Mouse (Mus musculus) liver, embryonic 16.5 days (tissue): ENCODE data around the gene Ephb6. TPM values are rescaled to one million over a fixed set of nuclear protein-coding genes. Genes with fewer than 3 reads are reported as not detected.
"Not testable (repeated sequence)": the region's sequence is repeated elsewhere in the genome, so short reads cannot be mapped to it uniquely, and the experiment has no call there.

Experiments used
- ATAC-seq: fragments of 200-750 bp; cut with Nextera tagmentation; 2 replicates; pipeline ENCODE4 v1.8.0; 2017; ENCODE audit warnings: low read depth, mild to moderate bottlenecking, moderate number of reproducible peaks, moderate library complexity
- H3K27ac ChIP-seq: fragments of 300-500 bp; sonication (generic); 2 replicates; pipeline ENCODE4 v1.5.1; 2014; ENCODE audit warnings: mild to moderate bottlenecking, low read length
- H3K27me3 ChIP-seq: fragments of 300-500 bp; sonication (generic); 2 replicates; pipeline ENCODE4 v1.6.1; 2014; ENCODE audit warnings: low read depth, low read length, mixed read lengths; ENCODE audit not compliant: control insufficient read depth, insufficient read depth
- H3K36me3 ChIP-seq: fragments of 300-500 bp; sonication (generic); 2 replicates; pipeline ENCODE4 v1.6.1; 2014; ENCODE audit warnings: mild to moderate bottlenecking; ENCODE audit not compliant: control insufficient read depth, insufficient read depth
- H3K4me1 ChIP-seq: fragments of 300-500 bp; sonication (generic); 2 replicates; pipeline ENCODE4 v1.6.1; 2014; ENCODE audit warnings: low read depth, low read length, mixed read lengths; ENCODE audit not compliant: control insufficient read depth
- H3K4me2 ChIP-seq: fragments of 300-500 bp; sonication (generic); 2 replicates; pipeline ENCODE4 v1.6.1; 2014; ENCODE audit warnings: low read depth, low read length, mixed read lengths
- H3K4me3 ChIP-seq: fragments of 300-500 bp; sonication (generic); 2 replicates; pipeline ENCODE4 v1.5.1; 2014; ENCODE audit warnings: low read depth, mild to moderate bottlenecking, low read length
- H3K9ac ChIP-seq: fragments of 300-500 bp; sonication (generic); 2 replicates; pipeline ENCODE4 v1.6.1; 2014; ENCODE audit warnings: low read depth, low read length
- H3K9me3 ChIP-seq: fragments of 300-500 bp; sonication (generic); replicated peaks from 2 replicates; pipeline ENCODE4 v1.6.1; 2016; ENCODE audit warnings: low read length; ENCODE audit not compliant: control insufficient read depth
- WGBS: fragments of 180-500 bp; shearing (Covaris S2); extraction: QIAGEN DNeasy Blood & Tissue Kit; methylation state at CpG from one replicate; pipeline ENCODE4 v1.1.7; 2014; ENCODE audit not compliant: insufficient replicate concordance; 5-methylcytosine and 5-hydroxymethylcytosine counted together
- polyA plus RNA-seq: library from polyadenylated mRNA; unstranded; fragments of >200 nt; fragmentation: Nextera tagmentation; extraction: Ambion mirVana; gene quantifications from 2 replicates; pipeline ENCODE4 v1.2.1, GENCODE M21; 2015

Ephb6 gene
- 0.65 and 0.92 TPM in 2 replicates for polyA plus RNA-seq

GRCm38 (mm10) chr6:41605061-41605793 is at the start of gene Ephb6:
Gene Ephb6 (plus strand): TSS chr6:41605482.
- peak; percentile 86 for ATAC-seq
- peaks cover 4% of the 10 kb centered on the region; the same call in 1 of the 2 replicates for H3K4me1 ChIP-seq
- H3K27ac ChIP-seq: no peak within 1 kb of the TSS
- peak within 1 kb of the TSS; percentile 68 for H3K4me3 ChIP-seq
- no peaks in the 10 kb centered on the region for H3K36me3 ChIP-seq
- no peaks in the 10 kb centered on the region for H3K9me3 ChIP-seq
- H3K9ac ChIP-seq: peak within 1 kb of the TSS; percentile 47
- H3K27me3 ChIP-seq: peaks cover 10% of the 10 kb centered on the region
- under 1% methylated on average over 66 of the region's 68 CpGs for WGBS
- H3K4me2 ChIP-seq: peak within 1 kb of the TSS; percentile 81

GRCm38 (mm10) chr6:41556389-41556788 is 48.9 kb upstream of the Ephb6 start:
- Histone ChIP-seq H3K4me3 (no peak overlapping the region), H3K9ac (no peak overlapping the region), H3K27me3 (no peaks in the 10 kb centered on the region), H3K9me3 (no peaks in the 10 kb centered on the region), H3K4me1 (no peaks in the 10 kb centered on the region; the same call in 1 of the 2 replicates), H3K27ac (no peak overlapping the region), H3K36me3 (no peaks in the 10 kb centered on the region), H3K4me2 (no peak overlapping the region)
- ATAC-seq: no peak

DNA sequence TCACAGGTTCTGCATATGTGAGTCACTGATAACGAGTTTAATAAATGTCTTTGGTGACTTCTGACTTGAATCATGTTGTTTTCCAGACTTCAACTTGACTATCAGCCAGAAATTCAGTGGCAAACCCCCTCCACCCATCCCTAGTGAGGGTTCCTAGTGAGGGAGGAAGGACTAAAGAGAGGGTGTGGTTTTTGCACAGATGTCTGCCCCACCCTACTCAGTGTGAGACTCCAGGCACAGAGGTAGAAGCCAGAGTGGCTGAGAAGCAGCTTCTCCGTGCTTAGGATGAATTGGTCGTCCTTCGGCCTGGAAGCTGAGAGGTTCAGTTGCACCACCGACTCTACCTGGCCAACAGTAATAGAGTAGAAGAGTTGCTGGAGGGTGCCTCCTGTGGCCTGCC is 47.8 kb upstream of the Ephb6 start:
- no peak overlapping the region for H3K9ac ChIP-seq
- H3K9me3 ChIP-seq: no peaks in the 10 kb centered on the region
- H3K4me2 ChIP-seq: no peak overlapping the region
- WGBS: 41% methylated on average over 5 of the region's 5 CpGs
- H3K27me3 ChIP-seq: no peaks in the 10 kb centered on the region
- ATAC-seq: peak; percentile 78
- no peak overlapping the region for H3K4me3 ChIP-seq
- H3K36me3 ChIP-seq: no peaks in the 10 kb centered on the region
- H3K4me1 ChIP-seq: no peaks in the 10 kb centered on the region; the same call in 1 of the 2 replicates
- no peak overlapping the region for H3K27ac ChIP-seq

- Histone ChIP-seq H3K36me3 (no peaks in the 10 kb centered on the region), H3K4me2 (no peak overlapping the region), H3K9ac (no peak overlapping the region), H3K27ac (no peak overlapping the region), H3K9me3 (no peaks in the 10 kb centered on the region), H3K4me3 (no peak overlapping the region), H3K27me3 (no peaks in the 10 kb centered on the region), H3K4me1 (no peaks in the 10 kb centered on the region; the same call in 1 of the 2 replicates)
- no peak for ATAC-seq
- 38% methylated on average over 2 of the region's 2 CpGs for WGBS
Observed at GRCm38 (mm10) chr6:41558271-41558670, 47.0 kb upstream of the Ephb6 start.

- ATAC-seq: no peak
- Histone ChIP-seq H3K4me3 (no peak overlapping the region), H3K4me1 (no peaks in the 10 kb centered on the region; the same call in 1 of the 2 replicates), H3K4me2 (no peak overlapping the region), H3K9me3 (no peaks in the 10 kb centered on the region), H3K36me3 (no peaks in the 10 kb centered on the region), H3K27me3 (no peaks in the 10 kb centered on the region), H3K9ac (no peak overlapping the region), H3K27ac (no peak overlapping the region)
- WGBS: 58% methylated on average over 3 of the region's 3 CpGs
Observed at GRCm38 (mm10) chr6:41559331-41559730, 46.0 kb upstream of the Ephb6 start.

- WGBS: 58% methylated on average over 2 of the region's 2 CpGs
- ATAC-seq: no peak
Observed at GRCm38 (mm10) chr6:41560273-41560672, 45.0 kb upstream of the Ephb6 start.

GRCm38 (mm10) chr6:41562598-41562997 is 42.7 kb upstream of the Ephb6 start:
- WGBS: 73% methylated on average over 4 of the region's 4 CpGs

More at GRCm38 (mm10) chr6:41560273-41560672, 45.0 kb upstream of the Ephb6 start:
- no peak overlapping the region for H3K9ac ChIP-seq
- H3K27ac ChIP-seq: no peak overlapping the region
- H3K9me3 ChIP-seq: no peaks in the 10 kb centered on the region
- H3K4me1 ChIP-seq: no peaks in the 10 kb centered on the region; the same call in 1 of the 2 replicates
- no peak overlapping the region for H3K4me2 ChIP-seq
- H3K36me3 ChIP-seq: no peaks in the 10 kb centered on the region
- no peak overlapping the region for H3K4me3 ChIP-seq
- H3K27me3 ChIP-seq: no peaks in the 10 kb centered on the region

GRCm38 (mm10) chr6:41563104-41563951 is 42.0 kb upstream of the Ephb6 start:
- 50% methylated on average over 5 of the region's 23 CpGs for WGBS
- H3K4me3 ChIP-seq: peak overlapping the region; percentile 43; the same call in 1 of the 2 replicates

More at GRCm38 (mm10) chr6:41562598-41562997, 42.7 kb upstream of the Ephb6 start:
- no peaks in the 10 kb centered on the region for H3K27me3 ChIP-seq
- H3K4me3 ChIP-seq: peak overlapping the region; percentile 43
- no peak overlapping the region for H3K27ac ChIP-seq
- H3K9ac ChIP-seq: no peak overlapping the region
- no peaks in the 10 kb centered on the region; the same call in 1 of the 2 replicates for H3K4me1 ChIP-seq
- no peak for ATAC-seq
- H3K36me3 ChIP-seq: no peaks in the 10 kb centered on the region
- H3K9me3 ChIP-seq: no peaks in the 10 kb centered on the region
- H3K4me2 ChIP-seq: peak overlapping the region; percentile 1; the same call in 1 of the 2 replicates

More at GRCm38 (mm10) chr6:41563104-41563951, 42.0 kb upstream of the Ephb6 start:
- H3K27me3 ChIP-seq, ATAC-seq, H3K4me1 ChIP-seq, H3K9ac ChIP-seq, H3K9me3 ChIP-seq, H3K4me2 ChIP-seq, H3K27ac ChIP-seq, H3K36me3 ChIP-seq: not testable (repeated sequence)
